Mouse (Mus musculus) hindbrain, embryonic 14.5 days (tissue): Measurements from ENCODE around the gene Gm44579. TPM values are rescaled to one million over a fixed set of nuclear protein-coding genes. Genes with fewer than 3 reads are reported as not detected.

Experiments
- ATAC-seq: fragments of 200-750 bp; cut with Nextera tagmentation; 2 replicates; pipeline ENCODE4 v1.8.0; 2017; ENCODE audit warnings: moderate number of reproducible peaks, mild to moderate bottlenecking, moderate TSS enrichment, moderate library complexity; ENCODE audit not compliant: low FRiP score
- DNase-seq: peaks from one replicate; pipeline ENCODE4 v3.0.0-alpha.2; 2015; ENCODE audit warnings: low spot score
- H3K27ac ChIP-seq: fragments of 300-500 bp; sonication (generic); 2 replicates; pipeline ENCODE4 v1.5.1; 2014; ENCODE audit warnings: mild to moderate bottlenecking, moderate library complexity
- H3K27me3 ChIP-seq: fragments of 300-500 bp; sonication (generic); 2 replicates; pipeline ENCODE4 v1.6.1; 2014; ENCODE audit warnings: mild to moderate bottlenecking, low read length, mixed read lengths; ENCODE audit not compliant: control insufficient read depth, insufficient read depth
- H3K36me3 ChIP-seq: fragments of 300-500 bp; sonication (generic); replicated peaks from 2 replicates; pipeline ENCODE4 v1.6.1; 2014; ENCODE audit not compliant: control insufficient read depth, insufficient read depth
- H3K4me1 ChIP-seq: fragments of 300-500 bp; sonication (generic); replicated peaks from 2 replicates; pipeline ENCODE4 v1.6.1; 2014; ENCODE audit warnings: antibody characterized with exemption, low read length, mixed read lengths; ENCODE audit not compliant: control insufficient read depth, insufficient read depth
- H3K4me2 ChIP-seq: fragments of 300-500 bp; sonication (generic); replicated peaks from 2 replicates; pipeline ENCODE4 v1.6.1; 2014; ENCODE audit warnings: mild to moderate bottlenecking, moderate library complexity
- H3K4me3 ChIP-seq: fragments of 300-500 bp; sonication (generic); replicated peaks from 2 replicates; pipeline ENCODE4 v1.5.1; 2014; ENCODE audit warnings: mild to moderate bottlenecking, low read length
- H3K9ac ChIP-seq: fragments of 300-500 bp; sonication (generic); 2 replicates; pipeline ENCODE4 v1.6.1; 2014
- H3K9me3 ChIP-seq: fragments of 300-500 bp; sonication (generic); 2 replicates; pipeline ENCODE4 v1.6.1; 2016; ENCODE audit warnings: low read length; ENCODE audit not compliant: control insufficient read depth
- WGBS: fragments of 180-500 bp; shearing (Covaris S2); extraction: QIAGEN DNeasy Blood & Tissue Kit; methylation state at CpG from one replicate; pipeline ENCODE4 v1.1.7; 2014; 5-methylcytosine and 5-hydroxymethylcytosine counted together
- polyA plus RNA-seq: library from polyadenylated mRNA; unstranded; fragments of >200 nt; fragmentation: Nextera tagmentation; extraction: Ambion mirVana; gene quantifications from 2 replicates; pipeline ENCODE4 v1.2.1, GENCODE M21; 2014

Gm44579 gene
- polyA plus RNA-seq, result not detected in 2 replicates

DNA sequence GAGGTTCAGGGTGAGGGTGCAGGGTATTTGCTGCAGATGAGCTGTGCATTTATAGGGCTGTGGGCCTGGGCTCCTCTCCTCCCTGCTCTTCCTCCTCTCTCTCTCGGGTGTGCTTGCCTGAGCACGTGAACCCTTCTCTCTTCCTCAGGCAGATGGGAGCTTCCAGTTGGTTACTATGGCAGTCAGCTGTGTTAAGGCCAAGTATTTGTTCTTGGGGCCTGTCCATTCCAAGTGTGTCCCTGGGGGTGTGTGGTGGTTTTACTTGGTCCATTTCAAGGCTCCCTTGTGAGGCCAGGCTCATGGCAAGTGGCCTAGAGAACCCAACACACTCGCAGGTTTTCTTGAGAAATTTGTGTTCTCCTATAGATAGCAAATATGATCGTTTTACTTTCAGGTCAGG, at the start of gene Gm44579, which contains the start of gene Olfr287:
TSS of gene Gm44579 (minus strand) at position 101 of the 400 bp plus-strand sequence.
TSS of gene Olfr287 (minus strand) at position 180 of the 400 bp plus-strand sequence.
- no peak for ATAC-seq
- DNase-seq, result no peak
- no peaks in the 10 kb centered on the region for H3K9me3 ChIP-seq
- H3K9ac ChIP-seq, result no peak within 1 kb of the TSS
- no peak within 1 kb of the TSS for H3K27ac ChIP-seq
- WGBS, result 57% methylated on average over 4 of the region's 4 CpGs
- H3K27me3 ChIP-seq, result no peaks in the 10 kb centered on the region
- no peaks in the 10 kb centered on the region for H3K36me3 ChIP-seq
- H3K4me3 ChIP-seq, result no peak within 1 kb of the TSS
- no peak within 1 kb of the TSS for H3K4me2 ChIP-seq
- H3K4me1 ChIP-seq, result no peaks in the 10 kb centered on the region

DNA sequence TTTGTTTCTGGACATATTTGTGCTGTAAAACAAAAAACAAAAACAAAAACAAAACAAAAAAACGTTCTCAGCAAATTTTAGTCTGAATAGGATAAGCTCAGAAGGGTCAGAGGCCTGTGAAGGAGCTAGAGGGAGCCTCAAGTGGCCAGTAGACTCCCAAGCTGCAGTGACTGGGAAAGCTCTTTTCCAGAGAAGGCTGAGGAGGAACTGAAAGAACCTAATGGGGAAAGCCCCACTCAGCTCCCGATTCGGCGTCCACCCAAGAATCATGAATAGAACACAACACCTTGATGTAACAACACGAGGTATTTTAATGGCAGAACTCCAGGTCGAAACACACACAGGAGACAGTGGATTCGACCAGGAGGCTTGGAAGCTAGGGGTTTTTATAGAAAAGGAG, 37.0 kb upstream of the Gm44579 start:
- H3K9ac ChIP-seq, result no peak overlapping the region
- no peak overlapping the region for H3K4me2 ChIP-seq
- H3K36me3 ChIP-seq, result no peaks in the 10 kb centered on the region
- H3K27ac ChIP-seq, result no peak overlapping the region
- H3K27me3 ChIP-seq, result no peaks in the 10 kb centered on the region
- no peaks in the 10 kb centered on the region for H3K9me3 ChIP-seq
- no peak overlapping the region for H3K4me3 ChIP-seq
- H3K4me1 ChIP-seq, result no peaks in the 10 kb centered on the region
- no peak for ATAC-seq
- WGBS, result 91% methylated on average over 7 of the region's 7 CpGs
- no peak for DNase-seq

DNA sequence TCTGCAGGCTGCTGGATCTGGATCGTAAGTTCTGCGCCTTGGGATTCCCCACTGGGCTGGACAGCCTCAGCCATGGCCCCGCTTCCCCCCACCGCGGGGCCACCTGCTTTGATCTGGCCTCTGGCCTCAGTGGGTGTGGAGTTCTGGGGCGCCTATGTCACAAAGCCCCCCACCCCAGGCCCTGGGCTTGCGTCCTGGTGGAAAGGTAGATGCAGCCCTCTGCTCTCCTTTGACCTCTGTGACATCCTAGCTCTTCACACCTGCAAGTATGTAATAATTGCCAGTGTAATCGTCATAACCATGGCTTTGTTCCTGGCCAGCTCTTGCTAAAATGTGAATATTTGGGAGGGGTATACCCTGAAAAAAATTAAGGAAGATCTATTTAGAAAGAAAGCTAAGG, 36.4 kb upstream of the Gm44579 start, which contains the start of gene H1fnt:
TSS of gene H1fnt (minus strand) at position 101 of the 400 bp plus-strand sequence.
- WGBS, result 90% methylated on average over 8 of the region's 8 CpGs
- H3K27me3 ChIP-seq, result no peaks in the 10 kb centered on the region
- H3K9ac ChIP-seq, result no peak within 1 kb of the TSS
- H3K36me3 ChIP-seq, result no peaks in the 10 kb centered on the region
- ATAC-seq (no peak), DNase-seq (no peak)
- H3K4me1 ChIP-seq, result no peaks in the 10 kb centered on the region
- H3K4me3 ChIP-seq, result no peak within 1 kb of the TSS
- no peak within 1 kb of the TSS for H3K4me2 ChIP-seq
- no peaks in the 10 kb centered on the region for H3K9me3 ChIP-seq
- no peak within 1 kb of the TSS for H3K27ac ChIP-seq

DNA sequence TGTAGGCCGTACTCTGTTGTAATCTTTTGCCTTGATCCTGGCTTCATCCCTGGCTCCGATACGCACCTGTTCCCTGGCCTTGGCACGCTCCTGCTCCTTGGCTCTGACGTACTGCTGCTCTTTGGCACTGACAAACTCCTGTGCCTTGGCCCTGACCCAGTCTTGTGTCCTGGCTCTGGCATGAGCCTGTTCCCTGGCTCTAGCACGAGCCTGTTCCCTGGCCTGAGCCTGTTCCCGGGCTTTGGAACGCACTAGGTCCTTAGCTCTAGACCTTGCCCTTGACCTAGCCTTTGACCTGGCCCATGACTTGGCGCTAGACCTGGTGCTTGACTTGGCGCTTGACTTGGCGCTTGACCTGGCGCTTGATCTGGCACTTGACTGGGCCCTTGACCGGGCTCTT, 35.5 kb upstream of the Gm44579 start:
- Histone ChIP-seq H3K36me3 (no peaks in the 10 kb centered on the region), H3K4me2 (no peak overlapping the region), H3K4me3 (no peak overlapping the region), H3K27me3 (no peaks in the 10 kb centered on the region), H3K27ac (no peak overlapping the region), H3K4me1 (no peaks in the 10 kb centered on the region), H3K9ac (no peak overlapping the region), H3K9me3 (no peaks in the 10 kb centered on the region)
- no peak for DNase-seq
- 94% methylated on average over 13 of the region's 13 CpGs for WGBS
- no peak for ATAC-seq

DNA sequence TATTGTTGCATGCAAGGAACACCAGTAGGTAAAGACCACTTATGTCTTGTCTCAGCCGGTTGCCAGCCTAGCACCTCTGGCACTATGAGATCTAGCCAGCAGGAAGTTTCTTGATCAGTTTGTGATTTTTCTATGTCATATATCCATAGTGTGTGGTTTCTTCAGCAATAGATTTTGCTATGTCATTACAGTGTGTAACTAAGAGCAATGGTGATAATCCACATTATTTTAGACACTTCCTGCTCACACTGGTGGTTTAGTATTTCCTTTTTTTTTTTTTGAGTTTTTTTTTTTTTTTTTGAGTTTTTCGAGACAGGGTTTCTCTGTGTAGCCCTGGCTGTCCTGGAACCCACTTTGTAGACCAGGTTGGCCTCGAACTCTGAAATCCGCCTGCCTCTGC, 14.7 kb upstream of the Gm44579 start:
- 0 out of 2 replicates have a peak, but pooled peaks cover 4% of the 10 kb centered on the region for H3K9me3 ChIP-seq
- no peak overlapping the region for H3K4me3 ChIP-seq
- no peaks in the 10 kb centered on the region for H3K4me1 ChIP-seq
- H3K27ac ChIP-seq, result no peak overlapping the region
- no peak for ATAC-seq
- no peaks in the 10 kb centered on the region for H3K27me3 ChIP-seq
- no peaks in the 10 kb centered on the region for H3K36me3 ChIP-seq
- H3K9ac ChIP-seq, result no peak overlapping the region
- H3K4me2 ChIP-seq, result no peak overlapping the region
- no peak for DNase-seq
- 90% methylated on average over 4 of the region's 4 CpGs for WGBS

DNA sequence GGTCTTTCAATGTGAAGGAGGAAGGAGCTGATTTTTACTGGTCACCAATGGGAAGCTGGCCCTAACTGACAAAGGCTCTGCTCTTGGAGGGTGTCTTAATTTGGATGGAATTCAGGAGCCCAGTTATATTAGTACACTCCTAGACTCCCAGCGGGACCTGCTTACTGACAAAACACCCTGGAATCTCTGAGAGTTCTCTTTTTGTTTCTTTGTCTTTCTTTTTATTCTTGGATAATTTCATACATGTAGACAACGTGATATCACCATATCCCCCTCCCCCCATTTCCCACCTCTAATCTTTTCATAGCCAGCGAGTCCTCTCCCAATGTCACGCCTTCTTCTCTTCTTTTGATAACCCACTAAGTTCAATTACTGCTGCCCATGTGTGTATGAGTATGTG, 13.6 kb upstream of the Gm44579 start, which contains the start of gene Olfr286:
TSS of gene Olfr286 (minus strand) at position 101 of the 400 bp plus-strand sequence.
- no peaks in the 10 kb centered on the region for H3K27me3 ChIP-seq
- ATAC-seq, result no peak
- H3K4me3 ChIP-seq, result no peak within 1 kb of the TSS
- no peaks in the 10 kb centered on the region for H3K4me1 ChIP-seq
- no peak for DNase-seq
- H3K36me3 ChIP-seq, result no peaks in the 10 kb centered on the region
- WGBS, result 88% methylated on average over 4 of the region's 4 CpGs
- no peak within 1 kb of the TSS for H3K9ac ChIP-seq
- 0 out of 2 replicates have a peak, but pooled peaks cover 4% of the 10 kb centered on the region for H3K9me3 ChIP-seq
- H3K4me2 ChIP-seq, result no peak within 1 kb of the TSS
- no peak within 1 kb of the TSS for H3K27ac ChIP-seq

DNA sequence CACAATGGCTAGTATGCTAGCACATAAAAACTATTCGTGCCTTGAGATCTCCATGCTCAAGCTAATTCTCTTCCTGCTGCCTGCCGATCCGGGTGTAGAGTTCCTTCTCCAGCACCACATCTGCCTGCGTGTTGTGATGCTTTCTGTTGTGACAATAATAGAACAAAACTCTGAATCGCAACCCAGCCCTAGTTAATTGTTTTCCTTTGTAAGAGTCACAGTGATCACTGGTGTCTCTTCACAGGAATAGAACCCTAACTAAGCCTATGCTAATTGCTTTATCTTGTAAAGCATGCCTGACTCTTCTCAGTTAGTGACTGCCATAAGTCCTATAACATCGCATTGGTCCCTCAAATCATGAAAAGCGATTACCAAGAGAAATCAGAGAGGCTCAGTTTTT, 5.3 kb upstream of the Gm44579 start:
- DNase-seq (no peak), ATAC-seq (no peak)
- Histone ChIP-seq H3K4me1 (no peaks in the 10 kb centered on the region), H3K4me3 (no peak overlapping the region), H3K4me2 (no peak overlapping the region), H3K9me3 (no peaks in the 10 kb centered on the region), H3K36me3 (no peaks in the 10 kb centered on the region), H3K9ac (no peak overlapping the region), H3K27me3 (no peaks in the 10 kb centered on the region), H3K27ac (no peak overlapping the region)
- WGBS, result 80% methylated on average over 7 of the region's 7 CpGs

DNA sequence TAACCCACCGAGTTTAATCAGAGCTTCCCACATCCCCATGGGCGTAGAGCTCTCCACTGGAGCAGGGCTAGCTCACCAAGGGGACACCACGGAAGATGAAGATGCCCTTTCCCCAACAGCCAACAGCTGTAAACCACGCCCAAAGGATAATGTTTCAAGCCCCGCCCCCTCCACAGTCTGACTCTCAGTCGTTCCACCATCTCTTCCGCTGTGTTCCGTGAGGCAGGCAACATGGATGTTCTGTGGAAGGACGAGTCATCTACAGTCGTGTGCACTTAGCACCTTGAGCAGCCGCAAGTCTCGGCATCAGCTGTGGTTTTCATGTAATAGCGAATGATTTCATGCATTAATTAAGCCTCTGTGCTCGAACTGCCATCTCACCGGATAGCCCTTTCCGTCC, 4.8 kb upstream of the Gm44579 start:
- DNase-seq, result no peak
- Histone ChIP-seq H3K36me3 (no peaks in the 10 kb centered on the region), H3K27ac (no peak overlapping the region), H3K4me1 (no peaks in the 10 kb centered on the region), H3K27me3 (no peaks in the 10 kb centered on the region), H3K9me3 (no peaks in the 10 kb centered on the region), H3K4me3 (no peak overlapping the region), H3K9ac (no peak overlapping the region), H3K4me2 (no peak overlapping the region)
- no peak for ATAC-seq
- 43% methylated on average over 16 of the region's 16 CpGs for WGBS

DNA sequence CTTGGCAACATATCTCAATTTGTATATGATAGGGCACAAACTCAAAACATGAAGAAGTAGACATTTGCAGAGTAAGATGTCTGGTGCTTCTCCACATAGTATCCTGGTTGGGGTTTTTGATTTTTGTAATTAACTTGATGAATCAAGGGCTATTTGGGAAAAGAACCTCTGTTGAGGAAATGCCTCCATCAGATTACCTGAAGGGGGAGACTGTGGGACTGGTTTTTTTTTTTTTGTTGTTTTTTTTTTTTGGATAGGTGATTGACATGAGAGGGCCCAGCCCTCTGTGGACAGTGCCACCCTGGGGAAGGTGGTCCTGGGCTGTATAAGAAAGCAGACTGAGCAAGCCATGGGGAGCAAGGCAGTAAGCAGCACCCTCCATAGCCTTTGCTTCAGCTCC, 1.6 kb upstream of the Gm44579 start:
- H3K4me1 ChIP-seq, result no peaks in the 10 kb centered on the region
- H3K9ac ChIP-seq, result no peak overlapping the region
- no peaks in the 10 kb centered on the region for H3K36me3 ChIP-seq
- H3K27me3 ChIP-seq, result no peaks in the 10 kb centered on the region
- H3K27ac ChIP-seq, result no peak overlapping the region
- ATAC-seq, result no peak
- no peak overlapping the region for H3K4me3 ChIP-seq
- no peak overlapping the region for H3K4me2 ChIP-seq
- no peak for DNase-seq
- no peaks in the 10 kb centered on the region for H3K9me3 ChIP-seq

DNA sequence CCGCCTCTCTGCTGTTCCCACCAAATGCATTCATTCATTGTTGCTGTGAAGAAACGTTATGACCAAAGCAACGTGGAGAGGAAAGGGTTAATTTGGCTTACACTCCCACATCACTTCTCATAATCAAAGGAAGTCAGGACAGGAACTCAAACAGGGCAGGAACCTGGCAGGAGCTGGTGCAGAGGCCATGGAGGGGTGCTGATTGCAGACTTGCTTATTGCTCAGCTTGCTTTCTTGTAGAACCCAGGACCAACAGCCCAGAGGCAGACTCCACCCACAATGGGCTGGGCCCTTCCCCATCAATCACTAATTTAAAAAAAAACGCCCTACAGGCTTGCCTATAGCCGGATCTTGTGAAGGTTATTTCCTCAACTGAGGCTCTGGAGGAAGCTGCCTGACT, 6.6 kb downstream of the Gm44579 start:
- no peak for ATAC-seq
- H3K27me3 ChIP-seq, result no peaks in the 10 kb centered on the region
- H3K4me2 ChIP-seq, result no peak overlapping the region
- H3K9me3 ChIP-seq, result no peaks in the 10 kb centered on the region
- no peaks in the 10 kb centered on the region for H3K36me3 ChIP-seq
- no peaks in the 10 kb centered on the region for H3K4me1 ChIP-seq
- no peak overlapping the region for H3K4me3 ChIP-seq
- DNase-seq, result no peak
- no peak overlapping the region for H3K9ac ChIP-seq
- no peak overlapping the region for H3K27ac ChIP-seq
- 74% methylated on average over 5 of the region's 5 CpGs for WGBS
